Mouse (Mus musculus): ENCODE data around the gene Cers3. TPM values are rescaled to one million over a fixed set of nuclear protein-coding genes. Genes with fewer than 3 reads are reported as not detected.
A peak's percentile ranks its signal among the peaks of the same experiment; 100 is the strongest.

Cers3 gene
- total RNA-seq, 2 experiments from 2014 or later, result 0.07 to 0.31 TPM

- DNase-seq (ENCODE audit: low spot score in 2 of 2), result peak; percentile 32 to 55
These were observed 96.9 kb downstream of the Cers3 start for GRCm38 (mm10) chr7:66840008-66840719.

DNA sequence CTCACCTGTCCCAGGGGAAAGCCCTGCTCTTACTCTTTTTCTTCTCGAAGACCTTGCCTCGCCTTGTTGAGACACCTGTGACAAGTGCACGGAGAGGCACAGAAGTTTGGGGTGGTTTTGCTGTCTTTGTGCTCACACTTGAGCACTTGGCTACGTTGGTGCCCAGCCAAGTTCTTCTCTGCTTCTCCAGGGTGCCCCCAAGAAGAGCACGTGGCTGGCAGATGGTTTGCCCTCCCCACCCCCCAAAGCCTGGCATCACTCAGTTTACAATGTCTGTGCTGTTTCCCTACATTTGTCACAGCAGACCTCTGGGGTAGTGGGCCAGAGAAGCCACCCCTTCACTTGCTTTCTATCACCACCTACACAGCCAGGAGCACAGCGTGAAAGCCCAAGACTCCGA, 97.9 kb downstream of the Cers3 start:
- no peak for DNase-seq (ENCODE audit: low spot score in 2 of 2)

GRCm38 (mm10) chr7:66842021-66842420, 98.7 kb downstream of the Cers3 start:
- peak; percentile 73 to 80 for DNase-seq (ENCODE audit: low spot score in 2 of 2)

GRCm38 (mm10) chr7:66843846-66844245, 100.5 kb downstream of the Cers3 start:
- no peak for DNase-seq (ENCODE audit: low spot score in 2 of 2)

DNA sequence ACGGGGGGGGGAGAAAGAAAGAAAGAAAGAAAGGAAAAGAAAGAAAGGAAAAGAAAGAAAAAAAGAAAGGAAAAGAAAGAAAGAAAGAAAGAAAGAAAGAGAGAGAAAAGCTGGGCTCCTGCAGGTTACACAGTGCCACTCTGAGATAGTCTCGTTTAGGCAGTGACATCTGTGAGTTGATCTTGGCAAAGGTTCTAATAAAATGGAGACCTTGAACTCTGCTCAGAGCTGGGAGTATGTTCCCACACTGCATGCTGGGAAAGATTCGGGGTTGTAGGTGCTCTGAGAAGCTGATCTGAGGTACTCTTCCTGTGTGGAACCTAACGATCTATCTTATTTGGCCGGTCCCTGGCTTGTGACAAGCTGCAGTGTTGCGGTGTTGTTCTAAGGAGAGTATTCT, 103.3 kb downstream of the Cers3 start:
- no peak for DNase-seq (ENCODE audit: low spot score in 2 of 2)

DNA sequence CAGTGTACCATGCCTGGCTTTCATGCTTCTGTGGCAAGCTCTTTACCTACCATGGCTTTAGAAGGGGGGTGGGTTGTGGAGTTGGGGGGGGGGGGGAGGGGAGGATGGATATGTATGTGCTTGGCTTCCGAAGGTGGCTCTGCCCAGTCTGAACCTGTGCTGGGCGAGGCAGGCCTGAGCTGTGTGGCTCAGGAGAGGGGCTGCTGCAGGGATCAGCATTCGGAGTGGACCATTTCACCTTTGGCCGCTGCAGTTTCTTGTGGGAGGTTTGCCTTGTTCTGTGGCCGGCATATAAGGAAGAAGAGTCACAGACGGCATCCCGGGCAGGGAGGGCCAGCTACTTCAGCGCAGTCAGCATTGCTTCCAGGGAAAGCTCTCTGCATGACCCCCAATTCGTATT, 104.0 kb downstream of the Cers3 start:
- no peak for DNase-seq (ENCODE audit: low spot score in 2 of 2)

DNA sequence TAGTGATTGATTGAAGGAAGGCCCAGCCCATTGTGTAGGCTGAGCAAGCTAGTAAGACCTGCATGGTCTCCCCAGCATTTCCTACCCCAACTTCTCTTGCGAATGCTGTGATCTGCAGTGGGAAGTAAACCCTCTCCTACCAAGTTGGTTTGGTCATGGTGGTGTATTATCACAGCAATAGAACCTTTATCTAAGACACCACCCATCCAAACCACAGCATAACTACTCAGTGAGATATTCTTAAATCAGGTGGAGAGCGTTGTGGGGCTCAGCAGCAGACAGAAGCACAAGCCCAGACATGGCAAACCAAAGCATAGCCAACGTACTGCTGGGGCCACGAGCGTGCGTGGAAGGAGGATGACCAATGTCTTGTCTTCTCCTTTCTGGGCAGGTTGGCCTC, 106.0 kb downstream of the Cers3 start:
- DNase-seq (ENCODE audit: low spot score in 2 of 2), result no peak

GRCm38 (mm10) chr7:66852164-66852563, 108.9 kb downstream of the Cers3 start:
- DNase-seq (ENCODE audit: low spot score in 2 of 2), result no peak

DNA sequence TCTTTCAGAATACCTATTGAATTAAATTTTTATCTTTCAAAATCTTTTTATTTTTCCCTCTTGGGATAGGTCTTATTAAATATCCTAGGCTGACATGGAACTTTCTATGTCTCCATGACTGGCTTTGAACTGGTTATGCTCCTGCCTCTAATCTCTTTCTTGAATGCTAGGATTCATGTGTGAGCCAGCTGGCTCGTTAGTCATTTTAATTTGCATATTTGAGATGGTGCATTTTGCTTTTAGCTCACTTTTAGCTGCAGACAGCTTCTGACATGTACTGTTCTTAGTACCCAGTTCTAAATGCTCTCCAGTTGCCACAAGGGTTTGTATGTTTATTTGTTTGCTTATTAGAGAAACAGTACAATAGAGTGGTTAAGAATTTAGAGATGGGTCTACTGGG, 114.3 kb downstream of the Cers3 start:
- DNase-seq (ENCODE audit: low spot score in 2 of 2), result no peak

DNA sequence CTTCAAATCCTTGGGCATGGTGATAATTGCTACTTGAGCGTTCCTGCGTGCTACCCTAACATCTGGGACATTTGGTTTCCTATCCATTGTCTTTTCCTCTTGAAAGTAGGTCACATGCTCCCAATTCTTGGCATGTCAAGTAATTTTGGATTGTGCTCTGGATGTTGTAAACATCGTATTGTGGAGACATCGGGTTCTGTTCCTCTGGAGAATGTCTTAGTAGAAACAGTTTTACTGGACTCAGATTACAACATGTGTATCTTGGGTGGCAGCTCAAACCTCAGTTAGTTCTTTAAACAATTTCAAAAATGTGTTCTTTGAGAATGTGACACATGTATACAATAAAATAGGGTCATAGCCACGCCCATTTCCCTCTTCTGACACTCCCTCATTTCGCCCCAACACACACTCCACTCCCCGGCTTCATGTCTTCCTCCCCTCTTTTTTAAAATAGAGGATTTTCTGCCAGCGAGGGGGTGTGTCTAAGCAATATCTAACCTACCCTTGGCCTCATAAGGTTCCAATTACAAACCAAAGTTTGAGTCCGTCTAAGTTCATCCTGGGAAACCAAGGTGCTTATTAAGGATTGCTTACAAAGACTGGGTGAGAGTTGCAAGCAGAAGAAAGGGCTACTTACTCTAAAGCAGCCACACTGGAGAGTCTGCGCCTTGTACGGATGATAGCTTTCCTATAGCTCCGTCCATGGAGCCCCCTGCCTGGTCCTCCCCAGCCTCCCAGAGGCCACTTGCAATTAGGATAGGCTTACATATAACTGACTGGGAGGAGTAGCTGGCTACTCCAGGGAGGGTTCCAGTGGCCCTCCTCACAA, 115.2 kb downstream of the Cers3 start:
- no peak for DNase-seq (ENCODE audit: low spot score in 2 of 2)

GRCm38 (mm10) chr7:66859220-66859619, 115.9 kb downstream of the Cers3 start:
- no peak for DNase-seq (ENCODE audit: low spot score in 2 of 2)

DNA sequence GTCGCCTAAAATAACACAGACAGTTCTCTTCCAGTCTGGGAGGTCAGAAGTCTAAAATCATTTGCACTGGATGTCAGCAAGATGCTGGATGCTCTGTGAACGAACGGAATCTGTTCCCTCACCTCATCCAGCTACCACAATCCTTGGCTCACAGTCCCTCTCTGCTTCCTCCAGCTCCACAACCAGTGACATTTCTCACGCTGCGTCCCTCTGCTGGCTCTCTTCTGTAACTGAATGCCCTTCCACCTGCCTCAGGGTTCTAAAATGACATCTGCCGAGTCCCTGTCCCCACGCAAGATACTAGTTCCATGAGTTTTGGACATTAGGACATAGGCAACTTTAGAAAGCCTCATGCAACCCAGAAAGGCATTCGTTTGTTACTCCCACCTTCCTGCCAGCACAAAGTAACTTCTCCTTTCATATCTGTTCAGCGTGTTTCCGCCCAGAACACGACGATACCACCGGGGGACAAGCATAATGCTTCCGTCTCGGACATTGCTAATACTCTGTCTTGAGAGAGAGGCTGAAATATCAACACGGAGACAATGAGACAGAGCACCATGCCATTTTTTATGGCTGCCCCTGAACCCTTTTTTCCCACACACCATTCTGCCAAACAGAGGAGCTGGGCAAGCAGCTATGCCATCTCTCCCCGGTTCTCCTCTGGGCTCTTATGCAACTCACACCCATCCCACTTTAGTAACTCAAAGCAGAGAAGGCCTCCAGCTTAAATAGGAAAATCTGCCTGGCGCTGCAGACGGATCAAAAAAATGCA, 123.8 kb downstream of the Cers3 start:
- peak in 1 of 2 experiments; percentile 12 for DNase-seq (ENCODE audit: low spot score in 2 of 2)

- peak in 1 of 2 experiments; percentile 63 for DNase-seq (ENCODE audit: low spot score in 2 of 2)
These were observed 124.6 kb downstream of the Cers3 start for GRCm38 (mm10) chr7:66867719-66868501.

- peak in 1 of 2 experiments; percentile 42 for DNase-seq (ENCODE audit: low spot score in 2 of 2)
These were observed 128.2 kb downstream of the Cers3 start for GRCm38 (mm10) chr7:66871520-66871919.

DNA sequence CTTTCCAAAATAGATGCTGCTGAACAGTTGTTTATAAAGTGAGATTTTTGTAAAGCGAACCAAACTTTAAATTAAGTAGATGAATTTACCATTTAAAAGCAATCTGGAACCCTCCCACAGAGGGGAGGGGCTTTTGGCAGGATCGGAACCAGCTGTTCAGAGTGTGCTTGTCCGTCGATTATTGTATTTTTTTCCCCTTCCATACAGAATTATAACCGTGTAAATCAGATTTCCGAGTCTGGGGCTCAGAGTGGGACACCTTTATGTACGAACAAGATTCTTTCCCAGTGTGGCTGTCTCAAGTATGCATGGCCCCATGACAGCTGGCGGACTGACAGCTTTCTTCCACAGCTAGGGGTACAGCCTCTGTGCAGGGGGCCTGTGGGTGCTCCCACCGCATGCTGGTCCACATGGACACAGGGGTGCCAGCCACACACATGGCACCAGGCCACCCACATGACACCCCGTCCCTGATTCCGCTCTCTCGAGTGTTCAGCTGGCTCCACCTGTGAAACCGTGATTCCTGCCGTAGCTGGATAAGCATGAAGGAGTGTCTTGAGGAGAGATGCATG, 128.7 kb downstream of the Cers3 start:
- peak in 1 of 2 experiments; percentile 30 for DNase-seq (ENCODE audit: low spot score in 2 of 2)

GRCm38 (mm10) chr7:66873235-66873634, 129.9 kb downstream of the Cers3 start:
- DNase-seq (ENCODE audit: low spot score in 2 of 2), result no peak
